ENCODE assay signal across 27 mouse cellular contexts in the genomic region with DNA sequence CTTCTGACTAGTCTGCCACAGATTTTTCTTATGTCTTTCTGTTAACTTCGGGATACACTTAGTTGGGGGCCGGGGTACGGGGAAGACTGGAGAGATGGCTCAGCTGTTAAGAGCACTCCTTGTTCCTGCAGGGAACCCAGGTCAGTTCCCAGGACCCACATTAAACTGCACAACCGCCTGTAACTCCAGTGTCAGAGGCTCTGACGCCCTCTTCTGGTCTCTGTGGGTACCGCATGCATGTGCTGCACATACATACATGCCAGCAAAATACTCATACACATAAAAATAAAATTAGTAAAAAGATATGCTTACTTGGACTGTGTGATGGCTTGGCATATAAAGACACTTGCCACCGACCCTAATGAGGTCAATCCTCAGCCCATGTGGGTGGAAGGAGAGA. TPM values are rescaled to one million over a fixed set of nuclear protein-coding genes. Genes with fewer than 3 reads are reported as not detected.
DNase-seq lines count a peak whose midpoint lies in the region; ATAC-seq and TF ChIP-seq lines count a peak whose summit lies in the region.
"Had no signal": no experiment of that assay in that cellular context is flagged by ENCODE, and none has a peak within 500 bp of the region (broad histone marks: within the 10 kb centered on the region; RNA-seq: fewer than 3 reads in every experiment).

No protein-coding gene starts in this region.

- no peak overlapping the region for H3K27ac ChIP-seq in kidney, postnatal 0 days
- H3K27ac ChIP-seq in midbrain, postnatal 0 days (ENCODE audit: low read depth, low read length) = no peak overlapping the region
- H3K27ac ChIP-seq in midbrain, embryonic 10.5 days (replicated peaks) = no peak overlapping the region
- H3K27ac ChIP-seq: embryonic facial prominence, embryonic 13.5 days; forebrain, embryonic 13.5 days; heart, embryonic 15.5 days; hindbrain, embryonic 14.5 days; limb, embryonic 13.5 days; midbrain, embryonic 15.5 days had no signal

- no peaks in the 10 kb centered on the region for H3K36me3 ChIP-seq in kidney, postnatal 0 days (ENCODE audit: insufficient read depth, low read length)
- no peaks in the 10 kb centered on the region for H3K36me3 ChIP-seq in midbrain, postnatal 0 days (ENCODE audit: insufficient read depth, low read length)
- no peaks in the 10 kb centered on the region for H3K36me3 ChIP-seq in midbrain, embryonic 10.5 days
- H3K36me3 ChIP-seq: embryonic facial prominence, embryonic 13.5 days; G1E; heart, embryonic 15.5 days; limb, embryonic 13.5 days; midbrain, embryonic 15.5 days had no signal

- no peaks in the 10 kb centered on the region for H3K9me3 ChIP-seq in kidney, postnatal 0 days (replicated peaks; ENCODE audit: low read length)
- H3K9me3 ChIP-seq in midbrain, postnatal 0 days (ENCODE audit: low read length) = no peaks in the 10 kb centered on the region
- H3K9me3 ChIP-seq in midbrain, embryonic 10.5 days (replicated peaks) = 0 out of 2 replicates have a peak, but pooled peaks cover 3% of the 10 kb centered on the region
- H3K9me3 ChIP-seq: forebrain, embryonic 13.5 days; G1E; heart, embryonic 15.5 days; limb, embryonic 13.5 days; midbrain, embryonic 15.5 days had no signal

- TF ChIP-seq CTCF in kidney, postnatal 0 days (IDR thresholded peaks at IDR 0.05; ENCODE audit: low read depth) = 0 out of 2 replicates have a peak, but pooled peaks have one; percentile 12
- TF ChIP-seq CTCF in midbrain, postnatal 0 days (IDR thresholded peaks at IDR 0.05) = 0 out of 2 replicates have a peak, but pooled peaks have one; percentile 2

- no peaks in the 10 kb centered on the region for H3K4me1 ChIP-seq in kidney, postnatal 0 days (replicated peaks; ENCODE audit: insufficient read depth, low read length)
- no peaks in the 10 kb centered on the region for H3K4me1 ChIP-seq in midbrain, postnatal 0 days (ENCODE audit: insufficient read depth, low read length)
- no peaks in the 10 kb centered on the region for H3K4me1 ChIP-seq in midbrain, embryonic 10.5 days
- H3K4me1 ChIP-seq: embryonic facial prominence, embryonic 13.5 days; forebrain, embryonic 13.5 days; limb, embryonic 13.5 days; midbrain, embryonic 15.5 days had no signal

- H3K9ac ChIP-seq in kidney, postnatal 0 days (ENCODE audit: low read depth, low read length) = no peak overlapping the region
- H3K9ac ChIP-seq in midbrain, postnatal 0 days (replicated peaks; ENCODE audit: low read length, poor library complexity, severe bottlenecking) = no peak overlapping the region
- H3K9ac ChIP-seq: embryonic facial prominence, embryonic 13.5 days; forebrain, embryonic 13.5 days; heart, embryonic 15.5 days; hindbrain, embryonic 14.5 days; limb, embryonic 13.5 days; midbrain, embryonic 15.5 days had no signal

- DNase-seq in kidney, postnatal 0 days (ENCODE audit: low spot score) = no peak
- no peak for DNase-seq in kidney, postnatal 4 days
- no peak for DNase-seq in midbrain, postnatal 0 days (ENCODE audit: low spot score)
- DNase-seq in midbrain, embryonic 10.5 days (ENCODE audit: low spot score) = no peak
- DNase-seq in R1 (ENCODE audit: low read depth, low spot score) = peak; percentile 75
- peak; percentile 45 for DNase-seq in testis, postnatal 14 days (ENCODE audit: low spot score)
- DNase-seq in adrenal gland, adult (ENCODE audit: inconsistent age in 2 of 2, low spot score in 1 of 2) = no peak
- DNase-seq: adrenal gland, postnatal 25 days; cerebellum, adult 8-10 months; cerebellum, postnatal 36 days; embryo, embryonic 11 days; gastrocnemius, postnatal 36 days; heart, postnatal 36 days; kidney, adult 9 months; kidney, postnatal 25 days; lung, adult 2 months; thymus, adult 18-20 months had no signal

- H3K4me2 ChIP-seq in kidney, postnatal 0 days (ENCODE audit: low read length) = no peak overlapping the region
- no peak overlapping the region for H3K4me2 ChIP-seq in midbrain, postnatal 0 days (ENCODE audit: low read depth, low read length, poor library complexity, severe bottlenecking)
- H3K4me2 ChIP-seq: embryonic facial prominence, embryonic 13.5 days; forebrain, embryonic 13.5 days; heart, embryonic 15.5 days; hindbrain, embryonic 14.5 days; limb, embryonic 13.5 days; midbrain, embryonic 15.5 days had no signal

- ATAC-seq in kidney, postnatal 0 days (replicated peaks; ENCODE audit: low FRiP score, low read depth) = no peak
- ATAC-seq in midbrain, postnatal 0 days (ENCODE audit: low FRiP score) = no peak
- ATAC-seq: forebrain, embryonic 13.5 days; midbrain, embryonic 15.5 days had no signal

- H3K27me3 ChIP-seq in kidney, postnatal 0 days (ENCODE audit: insufficient read depth, low read length) = no peaks in the 10 kb centered on the region
- H3K27me3 ChIP-seq in midbrain, postnatal 0 days (ENCODE audit: insufficient read depth, low read length) = no peaks in the 10 kb centered on the region
- H3K27me3 ChIP-seq in midbrain, embryonic 10.5 days (ENCODE audit: low read depth, poor library complexity, severe bottlenecking) = no peaks in the 10 kb centered on the region
- H3K27me3 ChIP-seq: embryonic facial prominence, embryonic 13.5 days; heart, embryonic 15.5 days; limb, embryonic 13.5 days; midbrain, embryonic 15.5 days had no signal

- no peak overlapping the region for H3K4me3 ChIP-seq in kidney, postnatal 0 days (replicated peaks; ENCODE audit: low read depth, low read length)
- no peak overlapping the region for H3K4me3 ChIP-seq in midbrain, postnatal 0 days (ENCODE audit: low read depth, low read length)
- H3K4me3 ChIP-seq in midbrain, embryonic 10.5 days = no peak overlapping the region
- H3K4me3 ChIP-seq: embryonic facial prominence, embryonic 13.5 days; erythroblast, embryonic 14.5 days; forebrain, embryonic 13.5 days; heart, embryonic 15.5 days; limb, embryonic 13.5 days; megakaryocyte, embryonic 14.5 days; midbrain, embryonic 15.5 days; myocyte had no signal

- WGBS in kidney, postnatal 0 days = 86% methylated on average over 7 of the region's 7 CpGs
- 87% methylated on average over 7 of the region's 7 CpGs for WGBS in midbrain, postnatal 0 days
- WGBS in midbrain, embryonic 10.5 days = 87% methylated on average over 7 of the region's 7 CpGs

RNA-seq across cellular contexts. Expression of gene Mtif3, which starts 33.2 kb away (rescaled TPM):
- 30.6 and 32.3 TPM in 2 replicates for polyA plus RNA-seq in kidney, postnatal 0 days (2015; fragmentation: Nextera tagmentation; extraction: Ambion mirVana)
- total RNA-seq in midbrain, postnatal 0 days (2014; rRNA removed) = 15.8 and 25.8 TPM in 2 replicates
- polyA plus RNA-seq in midbrain, postnatal 0 days (2015; fragmentation: Nextera tagmentation; extraction: Ambion mirVana) = 17.1 and 20.5 TPM in 2 replicates
- polyA plus RNA-seq in midbrain, embryonic 10.5 days (2016; fragmentation: Nextera tagmentation; extraction: Ambion mirVana) = 20.8 and 22.6 TPM in 2 replicates

RNA-seq across cellular contexts. Expression of gene Gtf3a, which starts 48.4 kb away (rescaled TPM):
- polyA plus RNA-seq in kidney, postnatal 0 days (2015; fragmentation: Nextera tagmentation; extraction: Ambion mirVana) = 112 TPM in 2 replicates
- 61.3 and 64.8 TPM in 2 replicates for total RNA-seq in midbrain, postnatal 0 days (2014; rRNA removed)
- 102 and 104 TPM in 2 replicates for polyA plus RNA-seq in midbrain, postnatal 0 days (2015; fragmentation: Nextera tagmentation; extraction: Ambion mirVana)
- polyA plus RNA-seq in midbrain, embryonic 10.5 days (2016; fragmentation: Nextera tagmentation; extraction: Ambion mirVana) = 113 and 121 TPM in 2 replicates

Comparison
In these comparisons a context has a peak if more than half of its experiments do, and no peak if none do; other contexts are left out.
1. DNase-seq: peak in R1 (single experiment) and testis, postnatal 14 days (single experiment); none in kidney, postnatal 0 days (single experiment), kidney, postnatal 4 days (0 of 2), midbrain, postnatal 0 days (single experiment), midbrain, embryonic 10.5 days (single experiment) and adrenal gland, adult (0 of 2).